Mouse (Mus musculus) mouse embryonic stem cell (cell line): Measurements from ENCODE around the gene Zfp827.

Experiments used
- in situ Hi-C, 2 experiments: fragments of 300-500 bp; cut with MboI; formaldehyde crosslinking; loops; 1 replicate in 1 of 2; 3 replicates in 1 of 2; pipeline ENCODE4 v1.14.3; 2019 to 2020; ENCODE audit warnings: low sequenced_read_pairs in 2 of 2, low pct_unique_long_range_greater_than_20kb in 1 of 2, mixed read lengths in 1 of 2; ENCODE audit not compliant: unreplicated experiment in 1 of 2

Zfp827 gene

GRCm38 (mm10) chr8:79057179-79057578 lies 28.9 kb downstream of the Zfp827 start:
- in situ Hi-C loops = no loop called here

DNA sequence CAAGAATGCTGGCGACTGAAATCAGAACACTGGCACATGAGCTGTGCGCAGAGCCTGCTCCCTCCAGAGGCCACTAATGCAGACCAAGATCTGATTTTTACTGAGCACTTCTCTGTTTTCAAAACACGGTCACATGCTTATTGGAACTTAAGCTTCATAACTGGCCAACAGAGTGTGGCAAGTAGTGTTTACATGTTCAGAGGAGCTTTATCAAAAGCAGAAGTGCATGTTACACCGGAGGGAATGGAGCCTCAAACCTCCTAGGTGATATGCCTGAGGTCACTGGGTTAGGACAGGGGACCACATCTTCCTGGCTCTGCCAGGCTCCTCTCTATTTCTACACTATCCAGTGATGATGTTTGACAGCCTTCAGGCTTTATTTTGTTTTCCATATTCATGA lies 31.1 kb downstream of the Zfp827 start:
- in situ Hi-C loops = no loop called here

- in situ Hi-C loops = no loop called here
Observed at GRCm38 (mm10) chr8:79060013-79060609, 31.9 kb downstream of the Zfp827 start.

DNA sequence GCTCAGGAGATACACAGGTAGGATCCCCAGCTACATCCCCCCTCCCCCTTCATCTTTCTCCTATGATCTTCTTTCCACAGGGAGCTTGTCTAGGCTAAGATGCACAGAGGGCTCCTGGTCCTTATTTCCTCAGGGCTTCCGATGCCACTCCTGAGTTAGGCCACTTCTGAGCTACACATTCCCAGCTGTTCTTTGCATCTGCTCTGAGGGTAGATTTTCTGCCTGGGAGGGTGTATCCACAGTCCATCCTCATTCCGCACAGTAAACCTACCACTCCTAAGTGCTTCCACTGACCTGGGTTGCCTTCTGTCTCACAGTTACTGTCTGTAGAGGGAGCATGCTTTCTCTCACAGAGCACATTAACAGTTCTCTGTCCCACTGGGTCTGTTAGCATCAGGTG lies 37.7 kb downstream of the Zfp827 start:
- in situ Hi-C loops = no loop called here

DNA sequence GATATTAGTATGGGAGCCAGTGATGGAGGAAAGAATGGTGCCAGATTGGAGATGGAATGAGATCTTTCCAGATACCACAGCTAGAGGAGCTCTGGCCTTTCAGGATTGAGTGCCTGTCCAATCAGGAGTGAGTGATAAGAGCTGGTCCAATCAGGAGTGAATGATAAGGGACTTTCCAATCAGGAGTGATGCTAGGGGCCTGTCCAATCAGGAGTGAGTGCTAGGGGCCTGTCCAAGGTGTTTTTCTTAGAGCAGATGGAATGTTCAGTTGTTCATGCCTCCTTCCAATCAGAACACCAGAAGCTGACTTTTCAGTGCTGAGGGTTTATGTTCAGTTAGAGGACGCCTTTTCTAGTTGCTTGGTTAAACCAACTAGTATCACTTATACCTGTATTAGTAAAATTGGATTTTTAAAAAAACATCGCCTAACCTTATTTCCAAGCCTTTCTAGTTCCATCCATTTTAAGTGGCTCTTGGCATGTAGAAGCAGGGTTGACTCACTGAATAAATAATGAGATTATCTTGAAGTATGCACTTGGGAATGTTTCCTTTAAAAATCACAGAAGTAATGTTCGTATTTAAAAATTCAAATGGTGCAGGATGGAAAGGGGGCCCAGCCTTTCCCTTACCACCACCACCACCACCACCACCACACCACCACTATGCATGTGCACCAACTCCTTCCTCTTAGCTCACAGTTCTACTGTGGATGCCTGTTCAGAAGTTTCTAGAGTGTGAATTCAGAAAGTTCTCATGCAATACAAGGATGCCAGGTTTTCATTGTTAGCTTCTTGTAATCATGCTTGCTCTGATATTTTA lies 39.8 kb downstream of the Zfp827 start:
- in situ Hi-C loops = no loop called here

- in situ Hi-C loops = no loop called here
Observed at GRCm38 (mm10) chr8:79073311-79073710, 45.1 kb downstream of the Zfp827 start.

- in situ Hi-C loops = no loop called here
Observed at GRCm38 (mm10) chr8:79074986-79075385, 46.7 kb downstream of the Zfp827 start.

- in situ Hi-C loops = no loop called here
Observed at GRCm38 (mm10) chr8:79077256-79077655, 49.0 kb downstream of the Zfp827 start.

DNA sequence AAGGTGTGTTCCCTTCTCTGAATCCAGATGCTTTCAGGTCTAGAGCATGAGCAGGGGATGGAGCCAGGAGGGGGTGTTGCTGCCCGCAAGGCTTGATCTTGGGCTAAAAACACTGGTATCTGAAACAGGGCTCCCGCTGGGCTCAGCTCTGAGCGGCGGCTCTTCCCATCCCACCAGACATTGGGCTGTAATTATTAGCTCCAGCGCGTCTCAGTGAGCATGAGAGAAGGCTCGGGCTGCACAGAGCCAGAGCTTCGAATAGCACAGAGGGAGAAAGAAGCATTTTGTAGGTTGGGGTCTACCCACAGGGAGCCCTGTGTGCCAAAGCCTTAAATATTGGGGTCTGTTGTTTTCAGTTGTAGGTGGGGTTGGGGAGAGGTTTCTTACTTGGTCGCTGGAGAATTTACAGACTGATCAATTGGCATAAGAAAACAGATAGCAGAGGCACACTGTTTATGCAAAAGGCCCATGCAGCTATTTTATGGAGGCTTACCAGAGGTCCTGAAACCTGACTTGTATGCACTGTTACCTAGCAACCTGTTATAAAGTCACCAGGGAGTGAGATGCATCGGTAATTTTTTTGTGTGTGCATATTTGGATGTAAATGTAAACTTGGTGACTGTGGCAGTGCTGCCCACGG lies 50.4 kb downstream of the Zfp827 start:
- in situ Hi-C loops = no loop called here

DNA sequence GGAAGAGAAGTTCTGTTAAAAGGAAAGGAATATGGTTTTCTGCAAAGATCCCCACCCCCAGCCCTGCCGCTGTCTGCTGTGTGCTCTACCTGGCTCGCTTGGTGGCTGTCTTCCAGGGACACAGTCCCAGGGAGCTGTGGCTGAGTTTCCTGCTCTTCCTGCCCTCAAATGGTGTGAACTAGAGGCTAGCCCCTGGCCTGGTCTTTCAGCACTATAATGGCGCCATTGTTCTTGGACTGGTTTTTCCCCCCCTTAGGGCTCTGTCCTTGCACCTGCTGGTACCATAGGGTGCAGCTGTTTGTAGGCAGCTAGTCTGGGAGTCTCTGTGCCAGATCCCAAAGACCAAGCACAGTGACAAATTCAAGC lies 50.9 kb downstream of the Zfp827 start:
- in situ Hi-C loops = no loop called here

GRCm38 (mm10) chr8:79080096-79080739 lies 52.0 kb downstream of the Zfp827 start:
- in situ Hi-C loops = no loop called here

DNA sequence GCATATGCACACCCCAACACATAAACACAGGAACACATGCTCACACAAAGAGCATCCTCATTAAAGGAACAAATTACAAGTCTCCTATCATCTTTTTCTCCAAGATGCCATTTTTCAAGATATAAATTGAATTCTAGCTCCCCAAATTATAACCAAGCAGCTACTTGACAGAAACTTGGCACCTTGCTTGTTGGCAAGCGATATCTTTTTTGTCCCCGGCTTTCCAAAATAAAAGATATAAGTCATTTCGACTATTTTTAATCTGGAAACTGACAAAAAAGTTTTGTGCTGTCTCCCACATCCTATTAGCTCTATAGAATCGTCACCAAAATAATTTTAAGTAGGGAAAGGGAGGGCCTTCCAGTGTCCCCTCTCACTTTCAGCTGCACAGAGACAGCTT lies 53.1 kb downstream of the Zfp827 start:
- in situ Hi-C loops = no loop called here

DNA sequence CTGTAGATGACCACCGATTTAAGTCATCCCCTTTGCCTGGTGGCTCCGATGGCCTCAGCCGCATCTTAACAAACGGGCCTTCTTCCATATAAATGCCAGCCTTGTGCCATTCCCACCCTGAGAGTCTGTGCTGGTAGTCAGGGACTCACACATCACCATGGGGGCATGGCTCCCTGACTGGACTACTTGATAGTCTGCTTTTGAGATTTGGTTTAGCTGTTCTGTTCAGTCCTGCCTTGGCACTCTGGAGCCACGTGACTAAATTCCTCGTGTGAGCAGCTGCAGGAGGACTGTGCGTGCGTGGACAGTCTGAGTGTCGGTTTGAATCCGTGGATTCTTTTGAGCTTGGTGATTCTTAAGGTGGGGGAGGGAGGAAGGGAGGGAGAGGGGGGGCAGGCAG lies 53.7 kb downstream of the Zfp827 start:
- in situ Hi-C loops = no loop called here

DNA sequence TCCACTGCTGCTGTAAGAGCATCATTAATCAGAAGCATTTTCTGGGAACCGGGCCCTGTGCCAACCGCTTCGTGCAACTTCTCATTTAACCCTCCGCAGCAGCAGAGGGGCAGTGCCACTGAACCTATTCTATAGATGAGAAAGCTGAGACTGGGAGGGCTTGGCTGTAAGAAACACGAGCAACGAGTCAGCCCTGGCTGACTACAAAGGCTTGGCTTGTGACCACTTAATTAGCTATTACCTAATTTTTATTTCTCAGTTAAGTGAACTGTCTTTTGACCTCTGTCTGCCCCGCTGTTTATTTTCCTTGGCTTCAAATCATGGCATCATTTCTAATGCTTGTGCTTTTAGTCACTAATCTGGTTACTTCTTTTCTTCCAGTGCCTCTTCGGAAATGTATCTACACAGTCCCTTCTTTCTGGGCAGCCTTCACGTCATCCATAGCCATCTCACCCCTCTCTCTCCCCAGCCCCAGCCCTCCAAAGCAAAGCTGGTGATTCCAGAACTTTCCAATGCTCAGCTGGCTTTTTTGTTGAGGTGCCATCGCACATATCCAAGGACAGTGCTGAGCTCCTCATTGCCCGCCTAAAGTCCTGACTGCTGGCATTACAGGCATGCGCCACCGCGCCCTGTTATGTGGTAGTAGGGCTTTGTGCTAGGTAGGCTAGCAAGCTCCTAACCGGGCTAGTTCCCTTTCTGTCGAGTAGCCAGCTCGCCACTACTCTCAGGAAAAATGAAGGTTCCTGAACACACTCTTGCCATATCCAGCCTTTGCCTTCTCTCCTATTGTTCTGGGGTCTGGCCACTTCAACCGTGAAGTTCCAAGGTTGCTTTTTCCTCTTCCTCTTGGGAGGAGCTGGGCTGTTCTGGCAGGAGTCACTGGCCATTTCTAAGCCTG lies 55.5 kb downstream of the Zfp827 start:
- in situ Hi-C loops = no loop called here

GRCm38 (mm10) chr8:79084359-79084820 lies 56.2 kb downstream of the Zfp827 start:
- in situ Hi-C loops = no loop called here

GRCm38 (mm10) chr8:79094422-79094821 lies 66.2 kb downstream of the Zfp827 start:
- in situ Hi-C loops = no loop called here

DNA sequence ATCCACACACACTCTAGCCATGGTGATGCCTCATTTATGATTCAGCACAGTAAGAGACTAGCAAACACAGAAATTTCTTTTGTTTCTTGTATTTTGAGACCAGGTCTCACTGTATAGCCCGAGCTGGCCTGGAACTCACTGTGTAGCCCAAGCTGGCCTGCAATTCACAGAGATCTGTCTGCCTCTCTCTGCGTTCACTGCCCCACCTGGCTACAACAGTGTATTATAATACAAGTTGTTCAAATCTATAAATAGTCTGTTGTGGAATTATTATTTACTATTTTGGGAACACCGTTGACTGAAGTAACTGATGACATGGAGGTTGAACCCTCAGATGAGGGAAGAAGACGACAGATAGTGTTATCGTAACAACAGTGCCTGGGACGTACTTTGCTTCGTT lies 66.9 kb downstream of the Zfp827 start:
- in situ Hi-C loops = no loop called here

DNA sequence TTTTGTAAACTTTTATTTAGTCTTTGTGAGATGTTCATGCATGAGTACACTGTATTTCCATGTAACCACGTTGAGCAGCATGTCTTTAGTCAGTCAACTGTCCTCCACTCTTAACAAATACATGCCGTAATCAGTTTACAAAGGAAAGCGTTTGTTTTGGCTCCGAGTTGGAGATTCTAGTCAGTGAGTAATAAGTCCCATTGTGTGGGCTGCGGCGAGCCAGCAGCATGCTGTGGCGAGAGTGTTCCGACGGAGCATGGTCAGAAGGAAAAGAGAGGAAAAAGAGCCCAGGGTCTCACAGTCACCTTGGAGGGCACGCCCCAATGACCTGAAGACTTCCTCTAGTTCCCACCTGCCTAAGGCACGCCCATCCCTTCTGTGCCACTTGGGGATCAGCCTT lies 68.7 kb downstream of the Zfp827 start:
- in situ Hi-C loops = no loop called here
